Mouse (Mus musculus) cortical plate, adult 2 months (tissue): Measurements from ENCODE around the gene Sp100. TPM values are rescaled to one million over a fixed set of nuclear protein-coding genes. Genes with fewer than 3 reads are reported as not detected.
A peak's percentile ranks its signal among the peaks of the same experiment; 100 is the strongest.
"Not testable (repeated sequence)": the region's sequence is repeated elsewhere in the genome, so short reads cannot be mapped to it uniquely, and the experiment has no call there.

Experiments used
- H3K27ac ChIP-seq: fragments of 200-500 bp; 2 replicates; pipeline ENCODE4 v1.5.1; 2012; ENCODE audit warnings: low read length, control low read depth, inconsistent platforms; ENCODE audit not compliant: insufficient read depth
- H3K4me1 ChIP-seq: fragments of 200-500 bp; 2 replicates; pipeline ENCODE4 v1.6.1; 2011; ENCODE audit warnings: low read length; ENCODE audit not compliant: control insufficient read depth, insufficient read depth
- H3K4me3 ChIP-seq: fragments of 200-500 bp; 2 replicates; pipeline ENCODE4 v1.5.1; 2011; ENCODE audit warnings: mild to moderate bottlenecking, low read length, control low read depth; ENCODE audit not compliant: insufficient read depth
- polyA plus RNA-seq: library from polyadenylated mRNA; depleted of rRNA; stranded (reverse); fragments of >200 nt; gene quantifications from 2 replicates; pipeline ENCODE4 v1.2.3, GENCODE M21; 2012; rRNA removed

Gene Sp100
- 6.4 and 7.9 TPM in 2 replicates for polyA plus RNA-seq

GRCm38 (mm10) chr1:85649881-85650280, at the start of gene Sp100:
Gene Sp100 (plus strand): TSS chr1:85649988.
- H3K4me1 ChIP-seq, H3K4me3 ChIP-seq: not testable (repeated sequence)
- H3K27ac ChIP-seq, result peak within 1 kb of the TSS; percentile 81; the same call in 1 of the 2 replicates

- H3K4me3 ChIP-seq, H3K27ac ChIP-seq: not testable (repeated sequence)
Measured at GRCm38 (mm10) chr1:85600078-85600477, 49.7 kb upstream of the Sp100 start, which contains the start of gene Sp140. Gene Sp140 (plus strand): TSS chr1:85600378.

GRCm38 (mm10) chr1:85600794-85601193, 49.0 kb upstream of the Sp100 start:
- not testable (repeated sequence) for H3K27ac ChIP-seq, H3K4me1 ChIP-seq, H3K4me3 ChIP-seq

More at GRCm38 (mm10) chr1:85600078-85600477, 49.7 kb upstream of the Sp100 start, which contains the start of gene Sp140:
- not testable (repeated sequence) for H3K4me1 ChIP-seq

GRCm38 (mm10) chr1:85604341-85604740, 45.4 kb upstream of the Sp100 start:
- not testable (repeated sequence) for H3K4me1 ChIP-seq, H3K4me3 ChIP-seq

GRCm38 (mm10) chr1:85608361-85608760, 41.4 kb upstream of the Sp100 start:
- H3K4me1 ChIP-seq, H3K4me3 ChIP-seq, H3K27ac ChIP-seq: not testable (repeated sequence)

More at GRCm38 (mm10) chr1:85604341-85604740, 45.4 kb upstream of the Sp100 start:
- not testable (repeated sequence) for H3K27ac ChIP-seq

- not testable (repeated sequence) for H3K27ac ChIP-seq, H3K4me1 ChIP-seq, H3K4me3 ChIP-seq
Measured at GRCm38 (mm10) chr1:85610581-85610980, 39.2 kb upstream of the Sp100 start.

GRCm38 (mm10) chr1:85615096-85615495, 34.7 kb upstream of the Sp100 start:
- H3K27ac ChIP-seq, H3K4me3 ChIP-seq, H3K4me1 ChIP-seq: not testable (repeated sequence)

- H3K4me3 ChIP-seq, H3K4me1 ChIP-seq, H3K27ac ChIP-seq: not testable (repeated sequence)
Measured at GRCm38 (mm10) chr1:85615819-85616218, 34.0 kb upstream of the Sp100 start.

- not testable (repeated sequence) for H3K4me1 ChIP-seq, H3K27ac ChIP-seq, H3K4me3 ChIP-seq
Measured at GRCm38 (mm10) chr1:85617161-85617560, 32.6 kb upstream of the Sp100 start.

GRCm38 (mm10) chr1:85618689-85619088, 31.1 kb upstream of the Sp100 start:
- not testable (repeated sequence) for H3K4me1 ChIP-seq, H3K4me3 ChIP-seq, H3K27ac ChIP-seq

GRCm38 (mm10) chr1:85636936-85637335, 12.9 kb upstream of the Sp100 start:
- H3K4me1 ChIP-seq, H3K4me3 ChIP-seq, H3K27ac ChIP-seq: not testable (repeated sequence)

GRCm38 (mm10) chr1:85638144-85638543, 11.6 kb upstream of the Sp100 start:
- H3K27ac ChIP-seq, H3K4me1 ChIP-seq, H3K4me3 ChIP-seq: not testable (repeated sequence)

GRCm38 (mm10) chr1:85650524-85650923, 736 bp downstream of the Sp100 start:
- not testable (repeated sequence) for H3K27ac ChIP-seq, H3K4me3 ChIP-seq, H3K4me1 ChIP-seq

GRCm38 (mm10) chr1:85651770-85652275, 2.0 kb downstream of the Sp100 start:
- H3K4me3 ChIP-seq, H3K27ac ChIP-seq, H3K4me1 ChIP-seq: not testable (repeated sequence)

GRCm38 (mm10) chr1:85657211-85657610, 7.4 kb downstream of the Sp100 start:
- H3K4me1 ChIP-seq, H3K27ac ChIP-seq, H3K4me3 ChIP-seq: not testable (repeated sequence)
